Mouse (Mus musculus) embryonic fibroblast, embryonic 13.5 days (primary cell): ENCODE measurements around the gene Frmd4b.

Source experiments
- CTCF ChIP-seq: IDR thresholded peaks from 2 replicates; pipeline ENCODE4 v1.5.1; 2011; ENCODE audit warnings: mild to moderate bottlenecking, control low read depth, low read length, moderate library complexity, borderline replicate concordance; ENCODE audit not compliant: insufficient read depth
- POLR2A ChIP-seq: IDR thresholded peaks from 2 replicates; pipeline ENCODE4 v1.6.1; 2011; ENCODE audit warnings: low read depth, mild to moderate bottlenecking, control low read depth, low read length, moderate library complexity

GRCm38 (mm10) chr6:97363846-97364245, 253.5 kb downstream of the Frmd4b start:
- TF ChIP-seq POLR2A (no peak), CTCF (no peak)
